Mouse (Mus musculus): ENCODE measurements around the gene Unc5a. TPM values are rescaled to one million over a fixed set of nuclear protein-coding genes. Genes with fewer than 3 reads are reported as not detected.

The Unc5a gene
- polyA plus RNA-seq, 1 experiment from 2014 or later = 0.99 TPM

- WGBS = 60% methylated on average over 4 of the region's 4 CpGs
- ATAC-seq (ENCODE audit: insufficient number of reproducible peaks, low FRiP score, low TSS enrichment, low read depth) = no peak
Measured at GRCm38 (mm10) chr13:55022256-55022655, 73.0 kb downstream of the Unc5a start.

DNA sequence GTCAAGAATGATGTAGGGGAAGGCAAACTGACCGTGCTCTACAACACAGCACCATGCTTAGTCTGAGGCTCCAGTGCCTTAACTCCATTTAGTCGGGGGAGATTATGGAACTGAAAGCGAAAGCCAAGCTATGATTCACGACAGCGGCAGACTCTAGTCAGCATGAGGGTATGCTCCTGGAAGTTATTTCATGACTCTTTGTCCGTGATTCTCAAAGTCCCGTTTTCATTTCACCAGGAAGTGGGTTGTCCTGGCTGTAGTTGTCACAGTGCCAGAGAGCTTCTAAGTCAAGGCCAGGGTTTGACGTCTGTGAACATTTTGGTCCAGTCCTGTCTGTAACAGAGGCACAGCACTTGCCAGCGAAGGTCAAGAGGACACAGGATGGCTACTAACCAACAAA is 73.5 kb downstream of the Unc5a start:
- peaks cover 2% of the 10 kb centered on the region; the same call in 1 of the 2 replicates for H3K36me3 ChIP-seq
- no peaks in the 10 kb centered on the region for H3K9me3 ChIP-seq
- no peak overlapping the region for H3K9ac ChIP-seq
- 75% methylated on average over 9 of the region's 9 CpGs for WGBS
- H3K27me3 ChIP-seq = no peaks in the 10 kb centered on the region
- H3K4me3 ChIP-seq = no peak overlapping the region
- no peak overlapping the region for H3K4me2 ChIP-seq
- H3K4me1 ChIP-seq = no peaks in the 10 kb centered on the region
- no peak for ATAC-seq (ENCODE audit: insufficient number of reproducible peaks, low FRiP score, low TSS enrichment, low read depth)
- H3K27ac ChIP-seq = no peak overlapping the region

More at GRCm38 (mm10) chr13:55022256-55022655, 73.0 kb downstream of the Unc5a start:
- H3K4me1 ChIP-seq = no peaks in the 10 kb centered on the region
- H3K27me3 ChIP-seq = no peaks in the 10 kb centered on the region
- H3K4me3 ChIP-seq = no peak overlapping the region
- H3K27ac ChIP-seq = no peak overlapping the region
- H3K36me3 ChIP-seq = no peaks in the 10 kb centered on the region
- no peaks in the 10 kb centered on the region for H3K9me3 ChIP-seq
- H3K9ac ChIP-seq = no peak overlapping the region
- H3K4me2 ChIP-seq = no peak overlapping the region

DNA sequence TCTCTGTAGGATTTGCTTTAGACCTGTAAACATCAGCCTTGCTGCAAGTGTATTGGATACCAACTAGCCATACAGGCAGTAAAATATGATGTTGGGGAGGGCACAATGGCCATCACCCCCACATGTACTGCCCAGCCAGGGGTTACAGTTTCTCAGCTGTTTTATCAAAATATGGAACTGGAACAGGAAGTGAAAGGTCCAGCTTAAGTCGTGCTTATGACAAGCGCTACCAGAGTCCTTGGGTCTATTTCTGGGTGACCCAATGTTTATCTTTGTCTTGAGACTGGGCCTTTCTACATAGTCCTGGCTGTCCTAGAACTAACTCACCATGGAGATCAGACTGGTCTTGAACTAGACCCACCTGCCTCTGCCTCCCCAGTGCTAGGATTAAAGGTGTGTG is 75.0 kb downstream of the Unc5a start:
- no peak overlapping the region for H3K4me2 ChIP-seq
- no peaks in the 10 kb centered on the region for H3K9me3 ChIP-seq
- H3K27me3 ChIP-seq = no peaks in the 10 kb centered on the region
- H3K36me3 ChIP-seq = peaks cover 13% of the 10 kb centered on the region
- no peak overlapping the region for H3K9ac ChIP-seq
- no peaks in the 10 kb centered on the region for H3K4me1 ChIP-seq
- 97% methylated on average over 2 of the region's 2 CpGs for WGBS
- H3K27ac ChIP-seq = no peak overlapping the region
- no peak for ATAC-seq (ENCODE audit: insufficient number of reproducible peaks, low FRiP score, low TSS enrichment, low read depth)
- no peak overlapping the region for H3K4me3 ChIP-seq

DNA sequence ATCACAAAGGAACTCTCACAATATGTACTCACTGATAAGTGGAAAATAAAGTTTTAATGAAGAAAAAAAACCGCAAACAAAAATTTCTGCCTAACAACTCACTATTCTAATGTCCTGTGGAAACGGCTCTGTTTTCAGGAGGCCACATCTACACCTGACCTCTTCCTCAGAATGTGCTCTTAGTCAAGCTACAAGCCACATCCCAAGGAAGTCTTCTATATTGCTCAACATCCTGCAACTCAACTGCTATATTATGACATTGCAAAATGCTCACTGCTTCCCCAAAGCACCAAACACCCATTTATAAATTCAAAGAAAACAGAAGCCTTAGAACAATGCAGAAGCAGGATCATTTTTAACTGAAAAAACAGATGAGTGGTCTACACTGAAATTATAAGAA is 90.8 kb downstream of the Unc5a start:
- Histone ChIP-seq H3K4me1 (no peaks in the 10 kb centered on the region), H3K36me3 (peaks cover 26% of the 10 kb centered on the region), H3K4me3 (no peak overlapping the region), H3K27ac (no peak overlapping the region), H3K9me3 (no peaks in the 10 kb centered on the region), H3K27me3 (no peaks in the 10 kb centered on the region), H3K9ac (no peak overlapping the region), H3K4me2 (no peak overlapping the region)
- 92% methylated on average over 2 of the region's 2 CpGs for WGBS
- no peak for ATAC-seq (ENCODE audit: insufficient number of reproducible peaks, low FRiP score, low TSS enrichment, low read depth)

- Histone ChIP-seq H3K4me3 (no peak overlapping the region), H3K9me3 (no peaks in the 10 kb centered on the region), H3K27ac (no peak overlapping the region), H3K36me3 (peaks cover 30% of the 10 kb centered on the region), H3K4me2 (no peak overlapping the region), H3K9ac (no peak overlapping the region), H3K4me1 (no peaks in the 10 kb centered on the region), H3K27me3 (no peaks in the 10 kb centered on the region)
- no peak for ATAC-seq (ENCODE audit: insufficient number of reproducible peaks, low FRiP score, low TSS enrichment, low read depth)
- WGBS = 79% methylated on average over 3 of the region's 3 CpGs
Measured at GRCm38 (mm10) chr13:55047706-55048105, 98.5 kb downstream of the Unc5a start.

Other genes with a start within 250 kb of the Unc5a start
- gene Cdhr2, start 247.9 kb upstream of the Unc5a start, polyA plus RNA-seq (2015; fragmentation: Nextera tagmentation; extraction: Ambion mirVana) = not detected in 2 replicates
- gene Gprin1, start 199.5 kb upstream of the Unc5a start, polyA plus RNA-seq (2015; fragmentation: Nextera tagmentation; extraction: Ambion mirVana) = 0.15 and 0.20 TPM in 2 replicates
- gene Sncb, start 182.8 kb upstream of the Unc5a start, polyA plus RNA-seq (2015; fragmentation: Nextera tagmentation; extraction: Ambion mirVana) = 0.12 and 0.49 TPM in 2 replicates
- gene Eif4e1b, start 165.4 kb upstream of the Unc5a start, polyA plus RNA-seq (2015; fragmentation: Nextera tagmentation; extraction: Ambion mirVana) = not detected in 2 replicates
- 7.8 and 8.0 TPM in 2 replicates for gene Tspan17, start 160.0 kb upstream of the Unc5a start, polyA plus RNA-seq (2015; fragmentation: Nextera tagmentation; extraction: Ambion mirVana)
- 1.5 and 1.9 TPM in 2 replicates for gene Hk3, start 72.0 kb downstream of the Unc5a start, polyA plus RNA-seq (2015; fragmentation: Nextera tagmentation; extraction: Ambion mirVana)
- 24.5 and 25.3 TPM in 2 replicates for gene Uimc1, start 150.9 kb downstream of the Unc5a start, polyA plus RNA-seq (2015; fragmentation: Nextera tagmentation; extraction: Ambion mirVana)
- gene Zfp346, start 155.9 kb downstream of the Unc5a start, polyA plus RNA-seq (2015; fragmentation: Nextera tagmentation; extraction: Ambion mirVana) = 22.2 and 26.0 TPM in 2 replicates
- not detected in 2 replicates for gene Gm17617, start 184.1 kb downstream of the Unc5a start, polyA plus RNA-seq (2015; fragmentation: Nextera tagmentation; extraction: Ambion mirVana)
- gene Fgfr4, start 203.2 kb downstream of the Unc5a start, polyA plus RNA-seq (2015; fragmentation: Nextera tagmentation; extraction: Ambion mirVana) = 8.2 and 14.2 TPM in 2 replicates

All from limb, embryonic 15.5 days (tissue).